Mouse (Mus musculus) neural tube, embryonic 12.5 days (tissue): ENCODE measurements at regions not wholly inside any gene's neighbourhood (a gene's known extent, or its start where the extent isn't known, plus 50 kb on each side); places are given as distances from the start of the nearest gene placed in this dataset.

Experiments
- ATAC-seq: fragments of 200-750 bp; cut with Nextera tagmentation; 2 replicates; pipeline ENCODE4 v1.8.0; 2017; ENCODE audit warnings: low read depth, mild to moderate bottlenecking, moderate TSS enrichment, moderate library complexity; ENCODE audit not compliant: low FRiP score
- H3K27ac ChIP-seq: fragments of 300-500 bp; sonication (generic); 2 replicates; pipeline ENCODE4 v1.5.1; 2016
- H3K27me3 ChIP-seq: fragments of 300-500 bp; sonication (generic); replicated peaks from 2 replicates; pipeline ENCODE4 v1.6.1; 2016; ENCODE audit warnings: mild to moderate bottlenecking
- H3K36me3 ChIP-seq: fragments of 300-500 bp; sonication (generic); 2 replicates; pipeline ENCODE4 v1.6.1; 2016; ENCODE audit warnings: mild to moderate bottlenecking
- H3K4me1 ChIP-seq: fragments of 300-500 bp; sonication (generic); 2 replicates; pipeline ENCODE4 v1.6.1; 2016
- H3K4me2 ChIP-seq: fragments of 300-500 bp; sonication (generic); replicated peaks from 2 replicates; pipeline ENCODE4 v1.6.1; 2016; ENCODE audit warnings: mild to moderate bottlenecking
- H3K4me3 ChIP-seq: fragments of 300-500 bp; sonication (generic); 2 replicates; pipeline ENCODE4 v1.5.1; 2016
- H3K9ac ChIP-seq: fragments of 300-500 bp; sonication (generic); 2 replicates; pipeline ENCODE4 v1.6.1; 2016; ENCODE audit warnings: mild to moderate bottlenecking
- H3K9me3 ChIP-seq: fragments of 300-500 bp; sonication (generic); 2 replicates; pipeline ENCODE4 v1.6.1; 2016; ENCODE audit warnings: mild to moderate bottlenecking
- WGBS: fragments of 180-500 bp; shearing (Covaris S2); methylation state at CpG from one replicate; pipeline ENCODE4 v1.1.7; 2016; 5-methylcytosine and 5-hydroxymethylcytosine counted together

GRCm38 (mm10) chr14:115037086-115037793 lies 54.8 kb upstream of the Gpc5 start:
- H3K4me2 ChIP-seq, result no peak overlapping the region
- no peak for ATAC-seq
- no peak overlapping the region for H3K9ac ChIP-seq
- H3K27ac ChIP-seq, result no peak overlapping the region
- H3K36me3 ChIP-seq, result no peaks in the 10 kb centered on the region
- H3K4me3 ChIP-seq, result no peak overlapping the region
- H3K27me3 ChIP-seq, result no peaks in the 10 kb centered on the region
- no peaks in the 10 kb centered on the region for H3K9me3 ChIP-seq
- no peaks in the 10 kb centered on the region for H3K4me1 ChIP-seq
- 34% methylated on average over 5 of the region's 5 CpGs for WGBS

- no peak for ATAC-seq
- H3K4me2 ChIP-seq, result no peak overlapping the region
Measured at GRCm38 (mm10) chr14:115038788-115039187, 53.2 kb upstream of the Gpc5 start.

GRCm38 (mm10) chr14:115039524-115039923 lies 52.5 kb upstream of the Gpc5 start:
- Histone ChIP-seq H3K27me3 (no peaks in the 10 kb centered on the region), H3K36me3 (peaks cover 11% of the 10 kb centered on the region), H3K4me3 (no peak overlapping the region), H3K9ac (no peak overlapping the region), H3K27ac (no peak overlapping the region), H3K9me3 (no peaks in the 10 kb centered on the region), H3K4me2 (no peak overlapping the region), H3K4me1 (peaks cover 11% of the 10 kb centered on the region)
- no peak for ATAC-seq
- WGBS, result 79% methylated on average over 5 of the region's 5 CpGs

More at GRCm38 (mm10) chr14:115038788-115039187, 53.2 kb upstream of the Gpc5 start:
- H3K9me3 ChIP-seq, result no peaks in the 10 kb centered on the region
- H3K4me3 ChIP-seq, result no peak overlapping the region
- no peaks in the 10 kb centered on the region for H3K27me3 ChIP-seq
- peaks cover 4% of the 10 kb centered on the region for H3K36me3 ChIP-seq
- WGBS, result 76% methylated on average over 5 of the region's 5 CpGs
- H3K27ac ChIP-seq, result no peak overlapping the region
- H3K9ac ChIP-seq, result no peak overlapping the region
- H3K4me1 ChIP-seq, result peaks cover 7% of the 10 kb centered on the region

GRCm38 (mm10) chr14:115040091-115040571 lies 51.9 kb upstream of the Gpc5 start:
- Histone ChIP-seq H3K9me3 (no peaks in the 10 kb centered on the region), H3K9ac (peak overlapping the region; percentile 99), H3K27me3 (no peaks in the 10 kb centered on the region), H3K4me1 (peaks cover 11% of the 10 kb centered on the region), H3K27ac (no peak overlapping the region), H3K4me2 (peak overlapping the region; percentile 80), H3K4me3 (peak overlapping the region; percentile 91), H3K36me3 (peaks cover 17% of the 10 kb centered on the region)
- ATAC-seq, result peak; percentile 21
- 3% methylated on average over 30 of the region's 30 CpGs for WGBS

- under 1% methylated on average over 91 of the region's 94 CpGs for WGBS
- H3K36me3 ChIP-seq, result peaks cover 22% of the 10 kb centered on the region
- H3K27me3 ChIP-seq, result no peaks in the 10 kb centered on the region
- peaks cover 11% of the 10 kb centered on the region for H3K4me1 ChIP-seq
- H3K27ac ChIP-seq, result peak overlapping the region; percentile 86
- peak overlapping the region; percentile 80 for H3K4me2 ChIP-seq
- H3K9ac ChIP-seq, result peak overlapping the region; percentile 99
- ATAC-seq, result peak; percentile 84
- H3K4me3 ChIP-seq, result peak overlapping the region; percentile 91
- no peaks in the 10 kb centered on the region for H3K9me3 ChIP-seq
Measured at GRCm38 (mm10) chr14:115040578-115041206, 51.3 kb upstream of the Gpc5 start.

GRCm38 (mm10) chr14:115041336-115042054 lies 50.5 kb upstream of the Gpc5 start:
- Histone ChIP-seq H3K27me3 (no peaks in the 10 kb centered on the region), H3K4me3 (peak overlapping the region; percentile 91), H3K4me1 (peaks cover 11% of the 10 kb centered on the region), H3K36me3 (peaks cover 29% of the 10 kb centered on the region), H3K9me3 (no peaks in the 10 kb centered on the region), H3K27ac (peak overlapping the region; percentile 86), H3K9ac (peak overlapping the region; percentile 99), H3K4me2 (peak overlapping the region; percentile 80)
- under 1% methylated on average over 80 of the region's 126 CpGs for WGBS
- peak; percentile 51 for ATAC-seq

GRCm38 (mm10) chr14:115042055-115042564 lies 49.9 kb upstream of the Gpc5 start:
- H3K9me3 ChIP-seq, result no peaks in the 10 kb centered on the region
- H3K4me2 ChIP-seq, result peak overlapping the region; percentile 80
- WGBS, result 0% methylated on average over 24 of the region's 51 CpGs
- H3K9ac ChIP-seq, result peak overlapping the region; percentile 99
- peak overlapping the region; percentile 91 for H3K4me3 ChIP-seq
- H3K27ac ChIP-seq, result peak overlapping the region; percentile 86
- peak; percentile 79 for ATAC-seq
- H3K27me3 ChIP-seq, result no peaks in the 10 kb centered on the region
- peaks cover 11% of the 10 kb centered on the region for H3K4me1 ChIP-seq
- H3K36me3 ChIP-seq, result peaks cover 34% of the 10 kb centered on the region
